Mouse (Mus musculus): ENCODE results near the gene Inpp4a.

GRCm38 (mm10) chr1:37339144-37339543 is 39.5 kb downstream of the Inpp4a start:
- TF ChIP-seq POLR2A (IDR thresholded peaks at IDR 0.05; ENCODE audit: low read depth, low read length) = no peak
- no peak for TF ChIP-seq CTCF (IDR thresholded peaks at IDR 0.05; ENCODE audit: borderline replicate concordance, insufficient read depth, low read length)

Data from embryonic fibroblast, embryonic 13.5 days (primary cell).